Mouse (Mus musculus): ENCODE measurements around the gene A930033H14Rik. TPM values are rescaled to one million over a fixed set of nuclear protein-coding genes. Genes with fewer than 3 reads are reported as not detected.

The A930033H14Rik gene
- polyA plus RNA-seq, 1 experiment from 2014 or later: 0.93 TPM

DNA sequence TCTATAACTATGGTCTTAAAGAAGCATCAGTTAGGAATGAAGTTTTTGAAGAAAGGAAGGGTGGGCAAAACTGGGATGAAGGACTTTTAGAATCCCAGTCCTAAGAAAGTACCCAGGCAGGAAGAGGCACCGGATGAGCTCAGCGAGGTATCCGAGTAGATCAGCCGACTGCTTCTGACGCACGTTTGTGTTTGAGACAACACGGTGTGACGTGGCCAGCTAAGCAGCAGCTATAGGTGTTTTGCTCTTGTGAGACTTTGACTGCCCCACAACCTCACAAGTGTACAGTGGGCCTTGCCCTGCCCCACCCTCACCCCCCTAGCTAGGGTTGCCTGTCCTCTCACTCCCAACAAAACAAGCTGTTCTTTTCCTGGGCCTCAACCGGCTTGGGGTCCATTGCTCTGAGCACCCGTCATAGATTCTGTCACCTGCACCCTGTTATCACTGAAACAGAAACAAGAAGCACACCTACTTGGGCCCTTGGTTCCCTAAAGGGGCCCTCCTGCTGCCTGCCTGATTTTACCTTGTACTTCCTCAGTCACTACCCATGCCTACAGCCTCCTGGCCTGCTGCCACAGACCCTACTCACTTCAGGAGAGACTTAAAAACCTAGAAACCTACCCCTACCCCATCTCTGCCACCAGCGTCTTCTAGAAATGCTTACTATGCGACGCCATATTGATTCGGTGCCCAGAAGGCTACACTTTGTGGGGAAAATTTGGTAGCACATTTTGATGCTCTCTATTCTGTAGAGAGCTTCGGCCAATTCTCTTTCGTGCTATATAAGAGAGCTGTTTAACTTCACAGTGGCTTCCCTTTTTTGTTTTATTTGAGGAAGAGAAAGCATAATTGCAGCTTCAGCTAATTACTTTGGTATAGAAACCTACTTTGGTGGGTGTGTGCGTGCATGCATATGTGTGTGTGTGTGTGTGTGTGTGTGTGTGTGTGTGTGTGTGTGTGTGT, 39.5 kb upstream of the A930033H14Rik start:
- ATAC-seq: peak; percentile 52
- 78% methylated on average over 17 of the region's 17 CpGs for WGBS

DNA sequence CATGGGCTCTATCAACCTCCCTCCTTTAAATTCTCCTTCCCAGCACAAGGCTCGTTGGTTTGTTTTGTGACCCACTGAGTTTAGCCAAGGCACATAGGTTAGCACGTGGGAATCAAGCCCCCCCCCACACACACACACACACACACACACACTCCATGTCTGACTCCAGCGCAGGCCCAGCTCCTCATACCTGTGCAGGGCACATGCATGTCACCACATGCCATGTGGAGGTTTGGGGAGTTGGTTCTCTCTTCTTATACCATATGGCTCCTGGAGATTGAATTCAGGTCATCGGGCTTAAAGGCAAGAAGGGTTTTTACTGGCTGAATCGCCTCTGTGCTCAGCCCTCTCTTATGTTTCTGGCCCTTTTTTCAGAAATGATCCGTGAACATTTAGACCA, 38.4 kb upstream of the A930033H14Rik start:
- Histone ChIP-seq H3K9ac (ENCODE audit: low read depth, low read length) (no peak overlapping the region), H3K4me1 (ENCODE audit: control insufficient read depth, insufficient read depth, low read length) (peaks cover 22% of the 10 kb centered on the region), H3K27ac (ENCODE audit: low read length) (no peak overlapping the region), H3K9me3 (ENCODE audit: control insufficient read depth, low read length) (no peaks in the 10 kb centered on the region), H3K4me2 (ENCODE audit: low read depth, low read length) (no peak overlapping the region), H3K4me3 (ENCODE audit: low read length) (no peak overlapping the region), H3K27me3 (replicated peaks; ENCODE audit: control insufficient read depth, insufficient read depth, low read length) (no peaks in the 10 kb centered on the region), H3K36me3 (ENCODE audit: control insufficient read depth, insufficient read depth, low read length) (no peaks in the 10 kb centered on the region)
- WGBS: 93% methylated on average over 6 of the region's 6 CpGs
- ATAC-seq: no peak

More for the DNA sequence above, 39.5 kb upstream of the A930033H14Rik start:
- H3K4me3 ChIP-seq (ENCODE audit: low read length): no peak overlapping the region
- no peaks in the 10 kb centered on the region for H3K9me3 ChIP-seq (ENCODE audit: control insufficient read depth, low read length)
- peaks cover 22% of the 10 kb centered on the region for H3K4me1 ChIP-seq (ENCODE audit: control insufficient read depth, insufficient read depth, low read length)
- H3K4me2 ChIP-seq (ENCODE audit: low read depth, low read length): no peak overlapping the region
- no peak overlapping the region for H3K9ac ChIP-seq (ENCODE audit: low read depth, low read length)
- no peaks in the 10 kb centered on the region for H3K36me3 ChIP-seq (ENCODE audit: control insufficient read depth, insufficient read depth, low read length)
- no peaks in the 10 kb centered on the region for H3K27me3 ChIP-seq (replicated peaks; ENCODE audit: control insufficient read depth, insufficient read depth, low read length)
- peak overlapping the region; percentile 93 for H3K27ac ChIP-seq (ENCODE audit: low read length)

DNA sequence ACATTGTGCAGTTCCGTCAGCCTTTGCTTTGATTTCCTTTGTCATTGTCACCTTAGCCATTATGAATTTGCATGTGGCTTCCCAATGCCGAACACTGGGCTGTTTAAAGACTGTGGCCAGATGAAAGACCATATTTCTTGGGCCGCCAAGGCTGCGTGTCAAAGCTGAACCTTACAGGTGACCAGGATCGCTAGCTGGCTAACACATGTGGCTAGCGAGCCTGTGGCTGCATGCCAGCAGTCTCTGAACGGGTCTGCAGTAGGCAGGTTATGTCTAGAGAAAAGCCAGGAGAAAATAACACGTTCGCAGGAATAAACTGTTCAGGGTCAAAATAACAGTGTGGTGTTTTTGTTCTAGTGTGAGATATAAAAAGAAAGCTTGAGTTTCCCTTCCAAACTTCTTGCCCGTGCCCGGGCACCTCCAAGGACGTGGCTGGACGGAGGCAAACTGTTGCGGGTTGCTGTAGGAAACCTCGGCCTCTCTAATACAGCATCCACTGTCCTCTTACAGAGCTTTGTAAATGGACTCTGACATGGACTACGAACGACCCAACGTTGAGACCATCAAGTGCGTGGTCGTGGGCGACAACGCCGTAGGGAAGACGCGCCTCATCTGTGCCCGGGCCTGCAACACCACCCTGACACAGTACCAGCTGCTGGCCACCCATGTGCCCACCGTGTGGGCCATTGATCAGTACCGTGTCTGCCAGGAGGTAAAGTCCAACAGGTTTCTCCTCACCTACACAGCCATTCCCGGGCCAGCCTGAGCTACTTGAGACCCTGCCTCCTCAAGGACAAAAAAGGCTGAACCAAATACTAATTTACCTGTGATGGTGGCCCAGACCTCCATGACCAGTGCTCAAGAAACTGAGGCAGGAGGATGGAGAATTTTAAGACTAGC, 35.6 kb upstream of the A930033H14Rik start:
- no peaks in the 10 kb centered on the region for H3K27me3 ChIP-seq (replicated peaks; ENCODE audit: control insufficient read depth, insufficient read depth, low read length)
- H3K4me3 ChIP-seq (ENCODE audit: low read length): no peak overlapping the region
- no peaks in the 10 kb centered on the region for H3K36me3 ChIP-seq (ENCODE audit: control insufficient read depth, insufficient read depth, low read length)
- no peaks in the 10 kb centered on the region for H3K9me3 ChIP-seq (ENCODE audit: control insufficient read depth, low read length)
- no peak overlapping the region for H3K27ac ChIP-seq (ENCODE audit: low read length)
- ATAC-seq: no peak
- no peak overlapping the region for H3K9ac ChIP-seq (ENCODE audit: low read depth, low read length)
- H3K4me1 ChIP-seq (ENCODE audit: control insufficient read depth, insufficient read depth, low read length): peaks cover 9% of the 10 kb centered on the region
- 86% methylated on average over 29 of the region's 29 CpGs for WGBS
- no peak overlapping the region for H3K4me2 ChIP-seq (ENCODE audit: low read depth, low read length)

DNA sequence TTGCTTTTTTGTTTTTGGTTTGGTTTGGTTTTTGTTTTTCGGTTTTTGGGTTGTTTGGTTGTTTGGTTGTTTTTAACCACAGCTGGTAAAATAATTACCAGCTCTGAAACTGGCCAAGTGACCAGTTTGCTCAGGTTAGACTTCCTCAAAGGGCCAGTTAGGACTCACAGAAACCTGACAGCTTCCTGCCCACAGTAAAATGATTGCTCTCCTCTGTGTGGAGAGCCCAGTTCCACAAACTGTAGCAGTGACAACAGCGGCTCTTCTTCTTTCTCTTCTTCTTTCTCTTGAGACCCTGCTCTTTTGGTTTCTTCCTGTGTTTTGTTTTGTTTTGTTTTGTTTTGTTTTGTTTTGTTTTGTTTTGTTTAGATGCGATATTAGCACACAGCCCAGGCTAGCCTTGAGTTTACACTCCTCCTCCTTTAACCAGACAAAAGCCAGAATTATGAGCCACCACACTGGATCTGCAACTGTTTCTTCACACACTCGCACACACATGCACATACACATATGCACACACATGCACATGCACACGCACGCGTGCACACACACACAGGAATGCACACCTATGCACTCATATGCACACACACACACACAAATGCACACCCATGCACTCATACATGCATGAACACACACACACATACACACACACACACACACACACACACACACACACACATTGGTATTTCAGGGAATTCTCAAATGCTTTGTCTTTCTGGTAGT, 34.6 kb upstream of the A930033H14Rik start:
- H3K9me3 ChIP-seq (ENCODE audit: control insufficient read depth, low read length): no peaks in the 10 kb centered on the region
- no peaks in the 10 kb centered on the region for H3K27me3 ChIP-seq (replicated peaks; ENCODE audit: control insufficient read depth, insufficient read depth, low read length)
- no peaks in the 10 kb centered on the region for H3K36me3 ChIP-seq (ENCODE audit: control insufficient read depth, insufficient read depth, low read length)
- ATAC-seq: no peak
- no peak overlapping the region for H3K9ac ChIP-seq (ENCODE audit: low read depth, low read length)
- no peak overlapping the region for H3K4me2 ChIP-seq (ENCODE audit: low read depth, low read length)
- peaks cover 5% of the 10 kb centered on the region for H3K4me1 ChIP-seq (ENCODE audit: control insufficient read depth, insufficient read depth, low read length)
- H3K27ac ChIP-seq (ENCODE audit: low read length): no peak overlapping the region
- no peak overlapping the region for H3K4me3 ChIP-seq (ENCODE audit: low read length)
- WGBS: 94% methylated on average over 7 of the region's 7 CpGs

DNA sequence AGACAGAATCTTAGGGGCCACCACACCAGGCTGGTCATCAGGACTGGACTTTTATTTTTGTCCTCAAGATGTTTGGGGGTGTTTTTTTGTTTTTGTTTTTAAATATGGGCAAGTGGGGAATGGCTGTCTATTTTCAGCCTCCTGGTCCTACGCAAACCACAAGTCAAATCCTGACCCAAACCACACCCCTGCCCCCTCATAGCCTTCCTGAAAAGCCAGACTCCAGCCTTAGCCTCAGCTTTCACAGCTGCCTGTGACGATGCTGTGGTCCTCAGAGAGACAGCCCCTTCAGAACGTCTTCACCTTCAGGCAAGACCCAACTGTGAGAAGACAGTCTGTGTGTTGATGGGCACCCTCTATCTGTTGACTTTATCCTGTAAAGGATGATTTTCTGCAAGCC, 33.9 kb upstream of the A930033H14Rik start:
- Histone ChIP-seq H3K9me3 (ENCODE audit: control insufficient read depth, low read length) (no peaks in the 10 kb centered on the region), H3K36me3 (ENCODE audit: control insufficient read depth, insufficient read depth, low read length) (no peaks in the 10 kb centered on the region), H3K9ac (ENCODE audit: low read depth, low read length) (no peak overlapping the region), H3K27me3 (replicated peaks; ENCODE audit: control insufficient read depth, insufficient read depth, low read length) (no peaks in the 10 kb centered on the region), H3K4me3 (ENCODE audit: low read length) (no peak overlapping the region), H3K27ac (ENCODE audit: low read length) (0 out of 2 replicates have a peak overlapping the region, but pooled peaks have one; percentile 32), H3K4me1 (ENCODE audit: control insufficient read depth, insufficient read depth, low read length) (no peaks in the 10 kb centered on the region), H3K4me2 (ENCODE audit: low read depth, low read length) (no peak overlapping the region)
- no peak for ATAC-seq
- WGBS: 74% methylated on average over 3 of the region's 3 CpGs

DNA sequence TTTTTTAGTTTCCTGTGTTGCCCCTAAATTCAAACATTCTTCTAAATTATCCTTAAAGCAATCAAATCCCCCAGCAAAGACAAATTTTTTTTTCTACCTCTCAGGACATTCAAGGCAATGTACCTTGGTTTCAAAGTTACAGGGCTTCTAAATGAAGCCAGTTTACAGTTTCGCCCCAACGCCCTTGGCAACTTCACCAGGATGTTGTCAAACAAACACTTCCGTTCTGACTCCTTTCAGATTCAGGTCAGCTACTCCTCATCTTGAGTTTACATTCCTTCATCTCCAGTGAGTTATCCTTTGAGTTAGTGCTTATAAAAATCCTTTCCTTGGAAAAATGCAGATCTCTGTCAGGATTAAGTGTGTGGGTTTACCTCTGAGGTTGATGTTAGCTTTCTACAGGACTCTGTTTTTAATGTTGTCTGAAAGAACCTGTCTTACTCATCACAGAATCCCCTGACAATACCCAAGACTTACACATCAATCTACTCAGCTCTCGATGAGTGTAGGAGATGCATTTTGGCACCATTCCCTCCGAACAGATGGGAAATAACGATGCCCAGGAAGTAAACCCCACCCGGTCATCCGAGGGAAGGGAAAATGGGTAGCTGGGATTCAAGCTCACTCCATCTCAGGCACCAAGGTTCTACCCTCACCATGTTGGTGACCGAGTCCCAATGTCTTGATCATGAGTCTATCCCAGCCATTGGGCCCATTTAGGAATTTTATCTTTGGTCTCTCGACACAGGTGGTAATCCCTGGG, 33.2 kb upstream of the A930033H14Rik start:
- H3K4me3 ChIP-seq (ENCODE audit: low read length): no peak overlapping the region
- no peak for ATAC-seq
- H3K4me2 ChIP-seq (ENCODE audit: low read depth, low read length): no peak overlapping the region
- 72% methylated on average over 10 of the region's 10 CpGs for WGBS
- no peaks in the 10 kb centered on the region for H3K36me3 ChIP-seq (ENCODE audit: control insufficient read depth, insufficient read depth, low read length)
- no peaks in the 10 kb centered on the region for H3K27me3 ChIP-seq (replicated peaks; ENCODE audit: control insufficient read depth, insufficient read depth, low read length)
- H3K9ac ChIP-seq (ENCODE audit: low read depth, low read length): no peak overlapping the region
- H3K4me1 ChIP-seq (ENCODE audit: control insufficient read depth, insufficient read depth, low read length): no peaks in the 10 kb centered on the region
- H3K27ac ChIP-seq (ENCODE audit: low read length): no peak overlapping the region
- no peaks in the 10 kb centered on the region for H3K9me3 ChIP-seq (ENCODE audit: control insufficient read depth, low read length)

DNA sequence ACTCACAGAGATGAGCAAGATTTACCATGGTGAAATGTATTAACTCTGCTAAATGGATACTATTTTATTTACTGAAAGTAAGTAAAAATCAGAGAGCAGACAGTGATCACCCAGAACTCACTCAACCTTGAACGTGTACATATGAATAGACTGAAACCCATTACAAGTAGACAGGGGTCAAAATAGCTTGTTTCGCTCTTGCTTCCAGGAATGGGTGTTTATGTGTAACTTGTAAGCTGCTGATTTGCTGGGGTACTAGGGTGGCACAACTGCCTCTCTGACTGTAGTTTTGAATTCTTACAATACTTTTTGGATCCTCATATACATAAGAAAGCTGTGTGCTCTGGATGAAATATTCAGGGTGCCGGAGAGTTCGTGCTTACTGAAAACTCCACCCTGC, 32.3 kb upstream of the A930033H14Rik start:
- Histone ChIP-seq H3K27me3 (replicated peaks; ENCODE audit: control insufficient read depth, insufficient read depth, low read length) (no peaks in the 10 kb centered on the region), H3K4me2 (ENCODE audit: low read depth, low read length) (no peak overlapping the region), H3K4me1 (ENCODE audit: control insufficient read depth, insufficient read depth, low read length) (no peaks in the 10 kb centered on the region), H3K36me3 (ENCODE audit: control insufficient read depth, insufficient read depth, low read length) (no peaks in the 10 kb centered on the region), H3K9ac (ENCODE audit: low read depth, low read length) (no peak overlapping the region), H3K9me3 (ENCODE audit: control insufficient read depth, low read length) (no peaks in the 10 kb centered on the region), H3K27ac (ENCODE audit: low read length) (no peak overlapping the region), H3K4me3 (ENCODE audit: low read length) (no peak overlapping the region)
- ATAC-seq: no peak
- 69% methylated on average over 4 of the region's 4 CpGs for WGBS

DNA sequence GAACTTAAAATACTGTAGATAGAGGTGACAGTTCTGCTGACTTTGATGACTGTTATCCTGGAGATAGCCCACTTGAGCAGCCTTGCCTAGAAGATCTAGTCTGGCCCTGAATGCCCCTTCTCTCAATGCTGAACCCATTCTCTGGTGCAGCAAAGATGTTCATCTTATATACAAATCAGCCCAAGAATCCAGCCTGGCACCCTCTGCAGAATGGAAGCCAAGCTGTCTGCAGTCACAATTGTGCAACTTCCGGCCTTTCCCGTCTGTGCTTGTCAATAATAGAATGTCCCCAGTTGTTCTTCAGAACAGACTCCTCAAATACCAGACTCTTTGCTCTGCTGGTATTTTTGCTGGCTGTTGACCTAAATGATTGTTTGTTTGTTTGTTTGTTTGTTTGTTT, 27.6 kb upstream of the A930033H14Rik start:
- H3K4me1 ChIP-seq (ENCODE audit: control insufficient read depth, insufficient read depth, low read length): no peaks in the 10 kb centered on the region
- peaks cover 5% of the 10 kb centered on the region; the same call in 1 of the 2 replicates for H3K9me3 ChIP-seq (ENCODE audit: control insufficient read depth, low read length)
- H3K9ac ChIP-seq (ENCODE audit: low read depth, low read length): no peak overlapping the region
- H3K27me3 ChIP-seq (replicated peaks; ENCODE audit: control insufficient read depth, insufficient read depth, low read length): no peaks in the 10 kb centered on the region
- no peak overlapping the region for H3K4me3 ChIP-seq (ENCODE audit: low read length)
- H3K27ac ChIP-seq (ENCODE audit: low read length): no peak overlapping the region
- H3K4me2 ChIP-seq (ENCODE audit: low read depth, low read length): no peak overlapping the region
- H3K36me3 ChIP-seq (ENCODE audit: control insufficient read depth, insufficient read depth, low read length): no peaks in the 10 kb centered on the region
- ATAC-seq: no peak
- 90% methylated on average over 2 of the region's 2 CpGs for WGBS
